Mouse (Mus musculus): Measurements from ENCODE around the gene Itln1. TPM values are rescaled to one million over a fixed set of nuclear protein-coding genes. Genes with fewer than 3 reads are reported as not detected.
"Not testable (repeated sequence)": the region's sequence is repeated elsewhere in the genome, so short reads cannot be mapped to it uniquely, and the experiment has no call there.

Itln1 gene
- total RNA-seq, 2 experiments from 2014 or later = not detected

DNA sequence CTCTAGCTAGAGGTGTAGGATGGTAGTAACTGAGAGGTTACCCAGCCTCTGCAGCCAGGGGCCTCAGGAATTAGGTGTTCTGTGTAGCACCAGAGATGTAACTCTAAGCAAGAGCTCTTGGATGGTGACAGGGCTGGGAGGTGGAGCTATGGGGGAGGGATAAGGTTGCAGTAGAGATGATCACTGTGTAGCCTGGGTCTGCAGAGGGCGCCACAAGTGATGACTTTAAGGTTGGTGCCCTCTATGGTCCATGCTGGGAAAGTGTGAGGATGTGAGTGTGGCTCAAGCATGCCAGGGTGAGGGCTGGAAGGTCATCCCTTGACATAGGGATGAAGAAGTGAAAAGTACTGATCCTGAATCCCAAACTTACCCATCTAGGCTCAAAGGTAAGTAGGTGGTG is 20.1 kb downstream of the Itln1 start:
- ATAC-seq (ENCODE audit: poor library complexity, severe bottlenecking) = peak; percentile 83

DNA sequence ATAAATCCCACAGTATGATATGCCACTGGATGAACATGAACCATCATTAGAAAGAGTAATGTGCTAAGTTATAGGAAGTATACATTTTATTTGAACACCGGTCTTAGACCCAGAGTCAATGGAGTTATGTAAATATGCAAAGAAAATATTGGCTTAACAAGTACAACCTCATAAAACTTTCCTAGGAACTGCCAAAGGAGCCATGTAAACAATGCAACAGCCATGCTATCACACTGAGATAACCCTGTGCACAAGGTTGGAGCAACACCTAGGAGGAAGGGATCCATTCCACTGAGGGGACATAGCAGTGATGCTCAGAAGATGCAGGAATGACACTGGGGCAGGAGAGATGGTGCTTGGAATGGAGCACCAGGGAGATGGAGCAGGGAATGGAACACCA is 21.3 kb downstream of the Itln1 start:
- no peak for ATAC-seq (ENCODE audit: poor library complexity, severe bottlenecking)

DNA sequence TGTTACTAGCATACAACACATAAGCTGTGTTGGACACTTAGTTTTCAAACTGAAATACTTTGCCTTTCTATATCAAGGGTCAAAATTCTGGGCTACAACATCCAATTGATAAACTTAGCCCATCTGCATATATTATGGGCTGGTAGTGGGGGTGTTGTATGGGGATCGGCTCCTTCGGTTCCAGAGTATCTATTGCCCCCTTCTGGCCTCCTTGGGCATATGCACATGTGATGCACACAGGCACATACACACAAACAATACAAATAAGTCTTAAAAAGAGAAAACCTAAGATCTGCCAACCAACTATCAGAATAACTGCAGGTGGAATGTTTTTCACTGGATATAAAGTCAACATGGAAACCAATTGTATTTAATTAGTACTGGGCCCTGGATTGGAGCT is 21.9 kb downstream of the Itln1 start:
- no peak; the same call in 1 of the 2 replicates for ATAC-seq (ENCODE audit: poor library complexity, severe bottlenecking)

DNA sequence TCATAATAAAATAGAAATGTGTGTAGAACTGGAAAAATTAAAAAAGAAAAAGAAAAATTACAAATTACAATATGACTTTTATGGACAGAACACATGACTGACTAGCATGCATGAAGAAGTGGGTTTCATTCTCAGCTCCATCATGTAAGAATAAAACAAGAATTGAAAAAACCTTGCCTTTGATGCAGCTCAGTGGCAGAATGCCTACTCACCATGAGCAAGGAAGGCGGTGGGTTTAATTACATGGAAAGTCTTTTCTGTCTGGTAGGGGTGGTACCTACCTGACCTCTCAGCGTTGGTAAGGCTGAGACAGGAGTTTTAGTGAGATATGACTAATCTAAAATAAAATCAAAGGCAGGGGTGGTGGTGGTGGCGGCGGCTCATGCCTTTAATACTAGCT is 30.5 kb downstream of the Itln1 start:
- ATAC-seq (ENCODE audit: poor library complexity, severe bottlenecking) = no peak

DNA sequence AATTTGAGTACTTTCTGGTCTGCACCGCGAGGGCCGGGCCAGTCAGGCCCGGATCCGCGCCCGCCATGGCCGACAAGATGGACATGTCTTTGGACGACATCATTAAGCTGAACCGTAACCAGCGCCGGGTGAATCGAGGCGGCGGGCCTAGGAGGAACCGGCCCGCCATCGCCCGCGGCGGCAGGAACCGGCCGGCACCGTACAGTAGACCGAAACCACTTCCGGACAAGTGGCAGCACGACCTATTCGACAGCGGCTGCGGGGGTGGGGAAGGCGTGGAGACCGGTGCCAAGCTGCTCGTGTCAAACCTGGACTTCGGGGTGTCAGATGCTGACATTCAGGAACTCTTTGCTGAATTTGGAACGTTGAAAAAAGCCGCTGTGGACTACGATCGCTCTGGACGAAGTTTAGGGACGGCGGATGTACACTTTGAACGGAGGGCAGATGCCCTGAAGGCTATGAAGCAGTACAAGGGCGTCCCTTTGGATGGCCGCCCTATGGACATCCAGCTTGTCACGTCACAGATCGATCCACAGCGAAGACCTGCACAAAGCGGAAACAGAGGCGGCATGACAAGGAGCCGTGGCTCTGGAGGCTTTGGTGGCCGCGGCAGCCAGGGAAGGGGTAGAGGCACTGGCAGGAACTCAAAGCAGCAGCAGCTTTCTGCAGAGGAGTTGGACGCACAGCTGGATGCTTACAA is 31.4 kb downstream of the Itln1 start:
- ATAC-seq (ENCODE audit: poor library complexity, severe bottlenecking) = peak; percentile 53

DNA sequence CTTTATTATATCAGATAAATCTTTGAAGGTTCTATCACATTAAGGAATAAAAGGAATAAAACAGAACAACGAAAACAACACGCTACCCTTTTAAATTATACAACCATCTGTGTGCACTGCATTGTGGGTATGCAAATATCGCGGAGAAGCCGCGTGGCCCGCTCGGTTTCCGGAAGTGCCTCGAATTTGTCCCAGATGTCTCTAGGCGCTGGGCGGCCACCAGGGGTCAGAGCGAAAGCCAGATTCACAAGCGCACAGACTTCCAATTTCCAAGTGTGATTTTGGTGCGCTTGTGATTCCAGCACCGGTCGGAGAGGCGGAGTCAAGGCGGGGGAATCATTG is 31.9 kb downstream of the Itln1 start, which contains the start of gene Alyref2:
Alyref2 (plus strand) TSS at position 229 of the 342 bp plus-strand sequence.
- peak; percentile 74 for ATAC-seq (ENCODE audit: poor library complexity, severe bottlenecking)

DNA sequence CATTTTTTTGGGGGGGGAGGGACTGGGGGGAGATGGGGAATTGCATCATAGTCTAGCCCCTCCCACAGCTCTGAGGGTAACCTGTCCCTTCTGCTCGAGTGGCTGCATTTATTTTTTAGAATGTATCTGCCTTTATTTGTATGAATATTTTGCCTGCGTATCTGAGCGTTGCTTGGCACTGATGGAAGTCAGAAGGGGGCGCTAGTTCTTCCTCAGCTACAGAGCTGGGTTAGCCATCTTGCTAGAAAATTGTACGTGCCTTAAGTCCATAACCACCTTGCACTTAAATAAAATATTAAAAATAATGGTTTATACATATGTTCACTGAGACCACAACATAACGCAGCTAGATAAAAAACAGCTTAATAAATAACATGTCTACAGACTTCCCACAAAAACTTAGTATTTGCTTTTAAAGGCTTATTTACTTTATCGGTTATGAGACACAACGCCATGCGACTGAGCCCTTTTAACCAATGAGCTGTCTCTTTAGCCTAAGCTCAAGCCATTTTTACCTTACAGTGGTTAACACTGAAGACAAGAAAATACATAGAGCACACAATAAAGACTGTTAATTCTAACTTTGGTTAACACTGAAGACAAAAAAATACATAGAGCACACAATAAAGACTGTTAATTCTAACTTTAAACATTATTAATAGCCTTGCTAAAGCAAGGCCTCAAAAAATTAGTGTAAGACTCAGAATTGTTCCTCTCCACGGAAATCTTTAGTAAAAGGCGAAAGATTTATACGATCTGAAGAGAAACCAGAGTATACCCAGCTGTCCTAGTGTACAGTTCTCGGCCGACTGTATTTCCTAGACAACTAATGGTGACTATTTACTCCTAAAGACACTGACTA is 32.5 kb downstream of the Itln1 start:
- ATAC-seq (ENCODE audit: poor library complexity, severe bottlenecking) = peak; percentile 44

DNA sequence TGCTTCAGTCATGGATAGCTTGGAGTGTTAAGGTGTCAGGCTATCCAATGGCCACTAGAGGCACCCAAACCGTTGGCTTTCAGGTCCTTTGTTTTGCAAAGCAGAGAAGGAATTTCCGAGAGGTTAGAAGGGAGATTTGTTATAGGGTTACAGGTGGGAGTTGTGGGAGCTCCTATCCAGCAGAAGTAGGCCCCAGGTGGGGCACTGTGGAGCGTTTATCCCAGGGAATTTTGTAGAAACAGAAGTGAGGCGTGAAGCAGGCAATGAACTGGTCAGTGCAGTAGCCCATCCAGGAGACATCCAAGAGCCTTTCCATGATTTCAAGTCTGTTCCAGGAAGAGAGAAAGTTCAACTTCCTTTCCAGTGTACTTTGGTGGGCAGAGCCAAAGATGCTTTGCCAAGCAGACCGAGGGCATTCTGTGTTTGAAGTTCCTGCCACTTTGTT is 33.4 kb downstream of the Itln1 start:
- ATAC-seq (ENCODE audit: poor library complexity, severe bottlenecking) = no peak

DNA sequence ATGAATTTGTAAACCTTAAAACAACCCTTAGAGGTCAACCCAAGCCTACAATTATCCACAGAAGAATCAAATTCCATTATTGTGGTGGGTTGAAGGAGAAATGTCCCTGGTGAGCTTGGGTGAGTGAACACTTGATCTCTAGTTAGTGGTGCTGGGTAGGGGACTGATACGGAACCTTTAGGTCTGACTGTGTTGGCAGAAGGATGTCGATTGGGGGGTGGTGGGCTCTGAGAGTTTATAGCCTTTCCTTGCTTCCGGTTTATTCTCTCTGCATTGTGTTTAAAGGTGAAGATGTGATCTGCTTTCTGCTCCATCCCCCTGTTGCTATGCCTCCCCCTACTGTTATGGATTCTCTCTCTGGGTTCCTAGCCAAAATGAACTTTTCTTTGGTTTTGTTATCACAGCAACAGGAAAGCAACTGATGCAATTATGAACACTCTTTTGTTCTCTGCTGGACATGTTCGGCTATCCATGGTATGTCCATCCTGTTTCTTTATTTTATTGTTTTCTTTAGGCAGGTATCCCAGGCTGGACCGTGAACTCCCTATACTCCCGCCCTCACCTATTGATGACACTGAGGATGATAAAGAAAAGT is 34.0 kb downstream of the Itln1 start:
- ATAC-seq (ENCODE audit: poor library complexity, severe bottlenecking) = no peak

DNA sequence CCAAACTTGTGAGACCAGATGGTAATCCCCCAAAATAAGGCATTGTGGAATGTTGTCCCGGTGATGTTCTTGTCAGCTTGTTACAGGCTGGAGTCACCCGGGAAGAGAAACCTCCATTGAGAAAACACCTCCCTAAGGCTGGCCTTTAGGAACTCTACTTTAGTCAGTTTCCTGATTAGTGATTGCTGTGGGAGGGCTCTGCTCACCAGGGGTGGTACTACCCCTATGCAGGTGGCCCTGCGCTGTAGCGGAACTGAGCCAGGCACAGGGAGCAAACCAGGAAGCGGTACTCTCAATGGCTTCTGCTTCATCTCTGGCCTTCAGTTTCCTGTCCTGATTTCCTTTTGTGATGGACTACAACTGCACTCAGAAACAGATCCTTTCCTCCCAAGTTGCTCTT is 35.2 kb downstream of the Itln1 start:
- ATAC-seq (ENCODE audit: poor library complexity, severe bottlenecking) = no peak

DNA sequence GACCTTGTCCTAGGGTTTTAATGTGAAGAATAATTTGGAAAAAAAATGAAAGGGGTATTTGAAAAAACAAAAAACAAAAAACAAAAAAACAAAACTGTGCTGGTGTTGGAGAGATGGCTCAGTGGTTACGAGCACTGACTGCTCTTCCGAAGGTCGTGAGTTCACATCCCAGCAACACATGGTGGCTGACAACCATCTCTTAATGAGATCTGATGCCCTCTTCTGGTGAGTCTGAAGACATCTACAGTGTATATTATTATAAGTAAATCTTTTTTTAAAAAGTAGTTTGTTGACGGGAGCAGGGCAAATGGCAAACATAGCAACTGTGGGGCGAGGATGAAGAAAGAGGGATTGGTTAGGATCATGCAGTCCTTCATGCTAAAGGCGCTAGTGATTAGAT is 39.7 kb downstream of the Itln1 start:
- ATAC-seq (ENCODE audit: poor library complexity, severe bottlenecking) = no peak

DNA sequence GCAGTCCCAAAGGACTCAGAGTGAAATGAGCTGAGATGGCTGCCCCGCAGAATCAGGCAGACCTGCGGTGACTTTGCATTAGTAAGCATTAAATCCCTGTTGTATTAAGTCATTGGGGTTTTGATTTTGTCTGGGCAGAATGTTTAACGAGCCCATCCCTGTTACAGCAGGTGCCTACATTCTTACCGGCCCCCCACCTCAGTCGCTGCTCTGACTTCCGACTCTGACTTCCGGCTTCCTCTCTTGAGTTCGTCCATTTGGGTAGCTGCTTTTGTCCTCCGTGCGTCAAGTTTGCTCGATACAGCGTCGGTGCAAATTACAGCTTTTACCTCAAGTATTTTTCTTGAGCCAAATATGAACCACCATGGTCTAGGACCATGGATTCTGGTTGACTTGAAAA is 40.9 kb downstream of the Itln1 start:
- ATAC-seq (ENCODE audit: poor library complexity, severe bottlenecking) = no peak

DNA sequence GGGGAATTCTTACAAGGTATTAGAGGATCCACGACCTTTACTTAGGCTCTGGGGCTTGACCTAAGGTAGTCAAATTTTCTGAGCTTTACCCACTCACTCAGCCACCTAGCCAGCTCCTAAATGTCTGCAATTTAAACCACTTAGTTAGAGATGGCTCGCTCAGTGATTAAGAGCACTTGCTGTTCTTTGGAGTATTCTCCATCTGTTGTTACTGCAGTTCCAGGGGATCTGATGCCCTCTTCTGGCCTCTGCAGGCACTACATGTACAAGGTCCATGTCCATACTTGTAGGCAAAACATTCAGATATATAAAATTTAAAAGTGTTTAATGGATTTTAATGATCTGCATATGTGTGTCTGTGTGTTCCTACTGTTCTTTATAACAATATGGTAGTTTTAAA is 56.1 kb downstream of the Itln1 start:
- ATAC-seq (ENCODE audit: poor library complexity, severe bottlenecking) = peak; percentile 80

DNA sequence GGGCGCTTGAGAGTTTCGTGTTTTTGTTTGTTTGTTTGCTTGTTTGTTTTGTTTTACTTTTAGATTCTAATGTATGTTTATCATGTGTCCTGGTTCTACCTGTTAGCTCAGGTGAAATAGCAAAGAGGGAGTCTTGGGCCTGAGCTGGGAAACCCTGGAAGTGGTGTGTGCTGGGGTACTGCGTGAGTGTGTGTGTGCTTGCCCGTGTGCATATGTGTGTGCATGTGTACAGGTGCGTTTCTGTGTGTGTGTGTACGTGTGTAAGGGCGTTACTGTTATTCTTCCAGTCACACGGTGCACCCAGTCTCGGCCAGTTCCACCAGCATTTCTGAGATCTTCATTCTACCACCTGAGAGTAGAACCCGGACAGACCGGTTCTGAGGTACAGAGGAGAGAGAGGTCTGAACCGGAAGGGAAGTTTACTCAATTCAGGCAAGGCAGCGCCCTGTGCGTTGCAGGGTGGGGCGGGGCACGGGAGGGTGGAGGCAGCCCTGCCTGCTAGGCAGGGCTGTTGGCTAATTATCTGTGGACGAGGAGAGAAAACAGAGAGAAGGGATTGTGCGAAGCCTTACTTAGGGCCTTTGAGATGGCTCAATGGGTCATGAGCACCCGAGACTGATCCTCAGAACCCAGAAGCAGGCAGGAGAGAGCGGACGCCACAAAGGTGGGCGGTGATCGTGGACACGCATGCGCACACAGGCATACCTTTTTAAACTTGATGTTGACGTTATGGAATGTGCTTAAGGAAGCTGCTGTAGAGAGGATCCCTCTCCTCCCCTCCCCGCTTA is 57.1 kb downstream of the Itln1 start:
- peak; percentile 82 for ATAC-seq (ENCODE audit: poor library complexity, severe bottlenecking)

DNA sequence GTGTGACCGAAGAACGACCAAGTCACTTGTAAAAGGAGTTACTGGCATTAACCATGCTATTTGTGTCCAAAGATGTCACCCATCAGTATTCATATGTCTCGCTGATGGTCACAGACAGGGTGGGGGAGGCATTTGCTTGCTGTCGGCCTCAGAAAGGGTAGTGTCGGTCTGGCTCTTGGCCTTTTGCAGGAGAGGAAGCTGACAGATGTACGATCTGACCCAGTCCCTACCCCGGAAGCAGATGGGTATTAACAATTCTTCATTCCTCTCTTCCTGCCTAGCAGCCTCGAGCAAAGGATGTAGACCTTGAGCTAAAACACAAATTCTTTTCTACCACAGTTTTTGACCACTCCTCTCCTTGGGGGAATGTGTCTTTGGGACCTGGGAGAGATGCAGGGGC is 58.0 kb downstream of the Itln1 start:
- ATAC-seq (ENCODE audit: poor library complexity, severe bottlenecking) = no peak

DNA sequence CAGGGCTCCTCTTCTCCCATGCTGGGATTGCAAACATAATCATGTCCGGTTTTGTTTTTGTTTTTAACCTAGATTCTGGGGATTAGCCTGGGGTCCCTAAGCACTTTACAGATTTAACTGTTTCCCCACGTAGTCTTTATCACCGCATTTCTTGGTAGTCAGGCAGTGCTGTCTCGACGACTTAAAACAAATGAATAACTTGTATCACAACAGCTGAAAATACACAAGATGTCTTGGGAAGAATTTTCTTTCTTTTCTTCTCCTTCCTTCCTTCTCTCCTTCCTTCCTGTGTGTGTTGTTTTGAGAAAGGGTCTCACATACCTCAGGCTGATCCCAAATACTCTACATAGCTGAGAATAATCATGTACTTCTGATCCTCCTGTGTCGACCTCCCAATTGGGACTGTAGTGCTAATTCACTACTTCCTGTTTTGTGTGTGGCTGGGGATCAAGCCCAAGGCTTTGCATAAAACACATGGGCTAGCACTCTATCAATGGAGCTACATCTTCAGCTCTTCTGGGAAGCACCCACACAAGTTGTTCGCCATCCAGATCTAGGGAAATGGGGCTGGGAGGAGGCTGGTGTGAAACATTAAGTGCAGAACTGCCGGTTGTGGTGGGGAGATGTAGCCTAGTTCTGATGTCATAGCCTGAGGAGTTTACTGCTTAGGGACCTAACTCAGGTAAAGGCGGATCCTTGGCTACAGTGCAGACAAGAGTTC is 61.0 kb downstream of the Itln1 start:
- ATAC-seq (ENCODE audit: poor library complexity, severe bottlenecking) = no peak

DNA sequence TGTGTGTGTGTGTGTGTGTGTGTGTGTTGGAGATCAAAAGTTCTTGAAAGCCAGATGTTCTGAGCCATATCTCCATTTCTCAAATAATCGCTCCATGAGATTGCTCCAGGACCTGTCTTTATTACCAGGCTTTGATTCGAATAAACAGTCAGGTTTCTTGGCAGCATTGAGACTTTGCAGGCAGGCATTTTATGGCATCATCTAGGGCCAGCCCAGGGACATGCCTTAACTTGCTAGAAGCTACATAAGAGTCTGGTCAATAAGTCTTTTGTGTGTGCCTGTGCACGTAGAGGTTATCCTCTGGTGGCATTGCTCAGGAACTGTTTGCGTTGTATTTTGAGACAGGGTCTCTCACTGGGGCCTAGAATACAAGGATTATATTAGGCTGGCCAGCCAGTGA is 61.6 kb downstream of the Itln1 start:
- no peak for ATAC-seq (ENCODE audit: poor library complexity, severe bottlenecking)

DNA sequence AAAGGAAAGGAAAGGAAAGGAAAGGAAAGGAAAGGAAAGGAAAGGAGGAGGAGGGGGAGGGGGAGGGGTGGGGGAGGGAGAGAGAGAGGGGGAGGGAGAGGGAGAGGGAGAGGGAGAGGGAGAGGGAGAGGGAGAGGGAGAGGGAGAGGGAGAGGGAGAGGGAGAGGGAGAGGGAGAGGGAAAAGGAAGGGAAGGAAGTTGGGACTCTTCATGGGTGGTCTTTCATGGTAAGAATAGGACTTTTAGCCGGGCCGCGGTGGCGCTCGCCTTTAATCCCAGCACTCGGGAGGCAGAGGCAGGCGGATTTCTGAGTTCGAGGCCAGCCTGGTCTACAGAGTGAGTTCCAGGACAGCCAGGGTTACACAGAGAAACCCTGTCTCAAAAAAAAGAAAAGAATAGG is 63.2 kb downstream of the Itln1 start:
- ATAC-seq (ENCODE audit: poor library complexity, severe bottlenecking) = not testable (repeated sequence)

DNA sequence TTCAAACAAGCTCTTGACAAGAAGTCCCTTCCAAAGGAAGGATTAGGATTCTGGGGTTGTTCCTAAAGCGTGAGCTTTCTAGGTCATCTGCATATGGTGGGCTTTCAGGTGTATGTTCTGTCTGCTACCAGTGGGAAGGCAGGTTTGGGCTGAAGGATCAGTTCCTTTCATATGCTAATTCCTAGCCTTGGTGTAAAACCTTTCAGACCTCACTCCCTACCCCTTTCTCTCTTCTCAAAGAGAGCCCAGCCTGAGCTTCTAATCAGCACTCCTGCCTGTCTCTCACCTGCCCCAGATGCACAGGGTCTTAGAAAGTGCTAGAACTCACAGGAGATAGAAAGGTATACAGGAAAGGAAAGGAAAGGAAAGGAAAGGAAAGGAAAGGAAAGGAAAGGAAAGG is 63.6 kb downstream of the Itln1 start:
- no peak for ATAC-seq (ENCODE audit: poor library complexity, severe bottlenecking)

DNA sequence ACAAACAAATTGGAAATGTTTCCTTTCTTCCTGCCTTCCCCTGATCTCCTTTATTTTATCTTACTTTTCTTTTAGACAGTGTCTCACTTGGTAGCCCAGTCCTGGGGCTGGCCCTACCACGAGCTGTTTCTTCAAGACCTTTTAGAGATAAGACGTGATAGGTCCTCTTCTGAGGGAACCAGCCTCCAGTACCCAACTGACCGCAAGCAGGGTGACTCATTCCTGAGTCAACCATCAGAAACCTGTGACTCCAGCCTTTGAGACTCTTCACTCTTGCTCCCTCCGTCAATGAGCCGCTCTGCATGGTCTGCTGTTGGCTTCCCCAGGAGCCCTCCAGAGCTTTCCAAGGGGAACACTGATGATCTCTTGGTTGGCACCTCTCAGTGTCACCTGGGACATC is 64.2 kb downstream of the Itln1 start:
- peak; percentile 89 for ATAC-seq (ENCODE audit: poor library complexity, severe bottlenecking)

Data from megakaryocyte, adult 5-6 weeks (primary cell).